7 mouse cellular contexts compared by ENCODE assay signal in the genomic region with DNA sequence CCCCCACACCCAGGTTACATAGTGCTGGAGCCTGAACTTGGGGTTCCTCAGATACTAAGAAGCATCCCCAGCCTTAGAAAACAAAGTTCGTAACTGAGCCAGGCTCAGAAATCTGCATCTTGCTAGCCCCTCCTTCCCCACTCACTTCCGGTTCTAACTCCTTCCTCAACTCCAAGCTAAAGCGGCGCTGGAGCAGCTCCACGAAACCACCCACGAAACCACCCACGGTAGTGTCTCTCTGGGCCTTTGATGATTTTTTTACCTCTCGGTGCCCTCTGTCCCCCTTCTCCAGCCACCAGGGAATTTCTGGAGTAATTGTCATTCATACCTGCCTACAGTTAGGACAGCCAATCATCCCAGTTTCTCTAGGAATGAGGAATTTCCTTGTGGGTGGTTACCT. TPM values are rescaled to one million over a fixed set of nuclear protein-coding genes. Genes with fewer than 3 reads are reported as not detected.
A peak's percentile ranks its signal among the peaks of the same experiment; 100 is the strongest.
DNase-seq lines count a peak whose midpoint lies in the region; ATAC-seq and TF ChIP-seq lines count a peak whose summit lies in the region.

A gene (plus strand): TSS at position 253 of the 400 bp plus-strand sequence.

- no peaks in the 10 kb centered on the region for H3K79me2 ChIP-seq in MEL (ENCODE audit: control insufficient read depth, insufficient read depth, low read length, poor library complexity)

- no peak within 1 kb of the TSS for H3K4me2 ChIP-seq in hindbrain, postnatal 0 days (ENCODE audit: low read depth, low read length)

- 85% methylated on average over 8 of the region's 8 CpGs for WGBS in hindbrain, postnatal 0 days

- H3K4me3 ChIP-seq in MEL (ENCODE audit: control insufficient read depth in 1 of 2, insufficient read depth in 1 of 2, low read depth in 2 of 2, low read length in 2 of 2), result peak within 1 kb of the TSS; percentile 66 to 74
- H3K4me3 ChIP-seq in hindbrain, postnatal 0 days (ENCODE audit: low read length), result no peak within 1 kb of the TSS

- no peaks in the 10 kb centered on the region for H3K9me3 ChIP-seq in MEL (replicated peaks; ENCODE audit: insufficient read depth, low read length)
- no peaks in the 10 kb centered on the region for H3K9me3 ChIP-seq in hindbrain, postnatal 0 days (ENCODE audit: low read length)

- no peak for TF ChIP-seq RAD21 in MEL (IDR thresholded peaks at IDR 0.05; ENCODE audit: low read depth, low read length)

- TF ChIP-seq EP300 in MEL (IDR thresholded peaks at IDR 0.05; ENCODE audit: low read depth in 1 of 2, low read length in 2 of 2), result no peak

- H3K36me3 ChIP-seq in MEL (ENCODE audit: control insufficient read depth in 1 of 2, insufficient read depth in 2 of 2, low read length in 2 of 2), result no peaks in the 10 kb centered on the region
- no peaks in the 10 kb centered on the region for H3K36me3 ChIP-seq in hindbrain, postnatal 0 days (ENCODE audit: insufficient read depth, low read length)

- H3K9ac ChIP-seq in MEL (ENCODE audit: control insufficient read depth, low read depth, low read length, poor library complexity, severe bottlenecking), result peak within 1 kb of the TSS; percentile 64
- H3K9ac ChIP-seq in hindbrain, postnatal 0 days (replicated peaks; ENCODE audit: low read length), result no peak within 1 kb of the TSS

- TF ChIP-seq CTCF in MEL (IDR thresholded peaks at IDR 0.05 in 2 of 3, conservative IDR thresholded peaks at IDR 0.05 in 1 of 3; ENCODE audit: control insufficient read depth in 1 of 3, insufficient read depth in 1 of 3, low read depth in 2 of 3, low read length in 3 of 3, poor library complexity in 1 of 3, severe bottlenecking in 1 of 3), result no peak
- TF ChIP-seq CTCF in hindbrain, postnatal 0 days (IDR thresholded peaks at IDR 0.05; ENCODE audit: low read depth), result no peak

- peak in 1 of 2 experiments; percentile 58; a peak in 2 of 4 replicates for TF ChIP-seq POLR2A in MEL (IDR thresholded peaks at IDR 0.05; ENCODE audit: control insufficient read depth in 1 of 2, insufficient read depth in 1 of 2, low read depth in 1 of 2, low read length in 2 of 2, poor library complexity in 1 of 2)

- DNase-seq in MEL (ENCODE audit: low read depth, low spot score), result peak; percentile 79
- no peak for DNase-seq in adrenal gland, postnatal 10 days
- DNase-seq in gastrocnemius, postnatal 10 days, result no peak
- no peak for DNase-seq in hindbrain, postnatal 0 days (ENCODE audit: low spot score)
- DNase-seq in cerebellum, adult 11 months, result no peak
- no peak for DNase-seq in Muller cell, postnatal 12 days (ENCODE audit: inconsistent ontology term)

- H3K27ac ChIP-seq in MEL (ENCODE audit: control insufficient read depth, low read depth, low read length), result no peak within 1 kb of the TSS
- H3K27ac ChIP-seq in hindbrain, postnatal 0 days, result no peak within 1 kb of the TSS

- H3K27me3 ChIP-seq in MEL (ENCODE audit: control insufficient read depth in 1 of 2, insufficient read depth in 2 of 2, low read length in 2 of 2), result no peaks in the 10 kb centered on the region
- no peaks in the 10 kb centered on the region for H3K27me3 ChIP-seq in hindbrain, postnatal 0 days (ENCODE audit: insufficient read depth, low read length)

- no peak for ATAC-seq in hindbrain, postnatal 0 days
- no peak for ATAC-seq in megakaryocyte progenitor cell, adult 5-6 weeks (replicated peaks; ENCODE audit: poor library complexity)

- H3K4me1 ChIP-seq in MEL (ENCODE audit: control insufficient read depth in 1 of 2, insufficient read depth in 2 of 2, low read length in 2 of 2), result no peaks in the 10 kb centered on the region
- 0 out of 2 replicates have a peak, but pooled peaks cover 3% of the 10 kb centered on the region for H3K4me1 ChIP-seq in hindbrain, postnatal 0 days (ENCODE audit: insufficient read depth, low read length)

TF ChIP-seq in MEL, 35 proteins besides CTCF, POLR2A, EP300 and RAD21:
- TF ChIP-seq SMC3 (IDR thresholded peaks at IDR 0.05; ENCODE audit: low read depth, low read length) (no peak), NELFE (IDR thresholded peaks at IDR 0.05; ENCODE audit: low read depth, low read length) (peak; percentile 42; the same call in 1 of the 2 replicates), ELF1 (IDR thresholded peaks at IDR 0.05; ENCODE audit: low read depth, low read length) (peak; percentile 58)
TF ChIP-seq in MEL: peak in this region for 2.

RNA-seq across cellular contexts. Expression of the gene that starts here (rescaled TPM):
- total RNA-seq in MEL (2012; rRNA removed), result 30.1 and 33.6 TPM in 2 replicates
- polyA plus RNA-seq in MEL (2012; ENCODE audit: insufficient read depth in 1 of 2, insufficient read length in 2 of 2, low read depth in 1 of 2, low replicate concordance in 2 of 2, missing spikeins in 1 of 2), result 10 to 100 TPM in 1 of 2 experiments, not detected in 1; 41.7 TPM
- total RNA-seq in adrenal gland, postnatal 10 days (2021), result 10 to 100 TPM; 41.4 to 47.9 TPM
- 10 to 100 TPM; 33.5 to 43.0 TPM for total RNA-seq in gastrocnemius, postnatal 10 days (2021)
- 26.1 and 34.1 TPM in 2 replicates for total RNA-seq in hindbrain, postnatal 0 days (2014; rRNA removed)
- polyA plus RNA-seq in hindbrain, postnatal 0 days (2015; fragmentation: Nextera tagmentation; extraction: Ambion mirVana), result 33.9 and 38.2 TPM in 2 replicates
- total RNA-seq in megakaryocyte progenitor cell, adult 5-6 weeks (2015), result 79.6 and 82.5 TPM in 2 replicates
- 77.6 and 99.3 TPM in 2 replicates for total RNA-seq in megakaryocyte progenitor cell, adult 5-6 weeks (2017)
